Mouse (Mus musculus) forebrain, embryonic 16.5 days (tissue): ENCODE results near the gene Pde6h. TPM values are rescaled to one million over a fixed set of nuclear protein-coding genes. Genes with fewer than 3 reads are reported as not detected.

Experiments
- ATAC-seq: fragments of 200-750 bp; cut with Nextera tagmentation; 2 replicates; pipeline ENCODE4 v1.8.0; 2017; ENCODE audit warnings: mild to moderate bottlenecking, moderate library complexity
- H3K27ac ChIP-seq: fragments of 300-500 bp; sonication (generic); 2 replicates; pipeline ENCODE4 v1.5.1; 2014; ENCODE audit warnings: low read length, control low read depth
- H3K27me3 ChIP-seq: fragments of 300-500 bp; sonication (generic); replicated peaks from 2 replicates; pipeline ENCODE4 v1.6.1; 2014; ENCODE audit warnings: low read length; ENCODE audit not compliant: control insufficient read depth, insufficient read depth
- H3K36me3 ChIP-seq: fragments of 300-500 bp; sonication (generic); 2 replicates; pipeline ENCODE4 v1.6.1; 2014; ENCODE audit not compliant: control insufficient read depth, insufficient read depth
- H3K4me1 ChIP-seq: fragments of 300-500 bp; sonication (generic); replicated peaks from 2 replicates; pipeline ENCODE4 v1.6.1; 2014; ENCODE audit warnings: low read length; ENCODE audit not compliant: control insufficient read depth, insufficient read depth
- H3K4me2 ChIP-seq: fragments of 300-500 bp; sonication (generic); 2 replicates; pipeline ENCODE4 v1.6.1; 2014; ENCODE audit warnings: mild to moderate bottlenecking, low read length, control low read depth
- H3K4me3 ChIP-seq: fragments of 300-500 bp; sonication (generic); replicated peaks from 2 replicates; pipeline ENCODE4 v1.5.1; 2014; ENCODE audit warnings: mild to moderate bottlenecking, low read length, control low read depth
- H3K9ac ChIP-seq: fragments of 300-500 bp; sonication (generic); replicated peaks from 2 replicates; pipeline ENCODE4 v1.6.1; 2014; ENCODE audit warnings: low read depth, low read length, control low read depth
- H3K9me3 ChIP-seq: fragments of 300-500 bp; sonication (generic); 2 replicates; pipeline ENCODE4 v1.6.1; 2016; ENCODE audit warnings: low read length; ENCODE audit not compliant: control insufficient read depth
- WGBS: fragments of 180-500 bp; shearing (Covaris S2); extraction: QIAGEN DNeasy Blood & Tissue Kit; methylation state at CpG from one replicate; pipeline ENCODE4 v1.1.7; 2014; 5-methylcytosine and 5-hydroxymethylcytosine counted together
- polyA plus RNA-seq: library from polyadenylated mRNA; unstranded; fragments of >200 nt; fragmentation: Nextera tagmentation; extraction: Ambion mirVana; gene quantifications from 2 replicates; pipeline ENCODE4 v1.2.1, GENCODE M21; 2015

The Pde6h gene
- polyA plus RNA-seq, 1 experiment from 2014 or later, result not detected

DNA sequence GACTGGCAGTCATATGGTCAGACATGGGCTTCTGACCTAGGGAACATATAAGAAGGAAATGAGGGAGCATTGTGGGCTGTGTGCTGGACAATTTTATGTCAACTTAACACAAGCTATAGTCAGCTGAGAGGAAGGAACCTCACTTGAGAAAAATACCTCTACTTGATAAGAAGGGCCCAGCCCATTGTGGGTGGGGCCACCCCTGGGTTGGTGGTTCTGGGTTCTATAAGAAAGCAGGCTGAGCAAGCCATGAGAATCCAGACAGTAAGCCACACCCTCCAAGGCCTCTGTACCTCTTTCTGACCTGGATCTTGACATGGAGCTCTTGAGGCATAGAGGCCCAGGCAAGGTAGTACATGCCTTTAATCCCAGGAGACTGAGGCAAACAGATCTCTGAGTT is 19.8 kb downstream of the Pde6h start:
- Histone ChIP-seq H3K27me3 (no peaks in the 10 kb centered on the region), H3K4me2 (no peak overlapping the region), H3K4me1 (peaks cover 4% of the 10 kb centered on the region), H3K9me3 (no peaks in the 10 kb centered on the region), H3K9ac (no peak overlapping the region), H3K36me3 (no peaks in the 10 kb centered on the region), H3K27ac (no peak overlapping the region), H3K4me3 (no peak overlapping the region)
- no peak for ATAC-seq

GRCm38 (mm10) chr6:136944511-136944910 is 20.9 kb downstream of the Pde6h start:
- Histone ChIP-seq H3K9ac (no peak overlapping the region), H3K27me3 (no peaks in the 10 kb centered on the region), H3K4me3 (no peak overlapping the region), H3K27ac (no peak overlapping the region), H3K9me3 (no peaks in the 10 kb centered on the region), H3K4me1 (peaks cover 4% of the 10 kb centered on the region), H3K36me3 (no peaks in the 10 kb centered on the region), H3K4me2 (no peak overlapping the region)
- ATAC-seq, result no peak
- 91% methylated on average over 8 of the region's 8 CpGs for WGBS

DNA sequence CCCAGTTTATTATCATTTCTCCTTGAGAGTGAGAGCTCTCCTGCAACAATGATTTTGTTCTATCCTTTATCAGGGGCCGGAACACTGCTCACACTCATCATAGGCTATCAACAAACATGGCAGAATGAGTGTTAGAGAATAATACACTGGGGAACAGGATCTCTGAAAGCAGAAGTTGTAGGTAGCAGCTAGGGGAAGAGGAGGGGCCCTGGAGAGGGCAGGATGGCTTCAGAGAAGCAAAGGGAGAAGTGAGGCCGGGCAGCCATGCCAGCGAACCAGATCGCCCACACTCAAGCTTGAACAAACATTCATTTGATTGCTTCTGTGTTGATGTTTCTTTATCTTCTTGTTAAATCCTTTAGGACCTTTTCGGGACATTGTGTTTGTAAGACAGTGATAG is 22.6 kb downstream of the Pde6h start:
- no peaks in the 10 kb centered on the region for H3K27me3 ChIP-seq
- H3K27ac ChIP-seq, result no peak overlapping the region
- no peaks in the 10 kb centered on the region for H3K36me3 ChIP-seq
- H3K4me3 ChIP-seq, result no peak overlapping the region
- peaks cover 4% of the 10 kb centered on the region; the same call in 1 of the 2 replicates for H3K4me1 ChIP-seq
- WGBS, result 96% methylated on average over 5 of the region's 5 CpGs
- H3K9ac ChIP-seq, result no peak overlapping the region
- no peak overlapping the region for H3K4me2 ChIP-seq
- ATAC-seq, result no peak
- no peaks in the 10 kb centered on the region for H3K9me3 ChIP-seq

DNA sequence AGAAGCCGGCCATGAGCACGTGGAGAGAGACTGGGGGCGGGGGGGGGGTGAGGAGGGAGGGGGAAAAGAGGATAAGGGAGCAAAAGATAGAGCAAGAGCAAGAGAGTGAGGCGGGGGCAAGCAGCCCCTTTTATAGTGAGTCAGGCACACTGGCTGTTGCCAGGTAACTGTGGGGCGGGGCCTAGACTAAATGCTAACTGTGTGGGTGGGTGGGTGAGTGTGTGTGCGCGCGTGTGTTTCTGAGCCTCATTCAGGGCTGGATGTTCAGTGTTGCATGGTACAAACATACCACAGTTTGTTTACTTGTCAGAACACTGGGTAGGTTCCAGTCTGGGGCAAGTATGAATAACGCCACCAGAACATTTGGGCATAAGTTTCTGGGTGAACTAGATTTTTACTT is 23.3 kb downstream of the Pde6h start:
- no peaks in the 10 kb centered on the region for H3K27me3 ChIP-seq
- 31% methylated on average over 8 of the region's 9 CpGs for WGBS
- H3K4me3 ChIP-seq, result no peak overlapping the region
- no peak overlapping the region for H3K9ac ChIP-seq
- H3K36me3 ChIP-seq, result no peaks in the 10 kb centered on the region
- H3K4me1 ChIP-seq, result no peaks in the 10 kb centered on the region
- peak; percentile 76 for ATAC-seq
- no peak overlapping the region for H3K4me2 ChIP-seq
- H3K9me3 ChIP-seq, result no peaks in the 10 kb centered on the region
- H3K27ac ChIP-seq, result no peak overlapping the region

DNA sequence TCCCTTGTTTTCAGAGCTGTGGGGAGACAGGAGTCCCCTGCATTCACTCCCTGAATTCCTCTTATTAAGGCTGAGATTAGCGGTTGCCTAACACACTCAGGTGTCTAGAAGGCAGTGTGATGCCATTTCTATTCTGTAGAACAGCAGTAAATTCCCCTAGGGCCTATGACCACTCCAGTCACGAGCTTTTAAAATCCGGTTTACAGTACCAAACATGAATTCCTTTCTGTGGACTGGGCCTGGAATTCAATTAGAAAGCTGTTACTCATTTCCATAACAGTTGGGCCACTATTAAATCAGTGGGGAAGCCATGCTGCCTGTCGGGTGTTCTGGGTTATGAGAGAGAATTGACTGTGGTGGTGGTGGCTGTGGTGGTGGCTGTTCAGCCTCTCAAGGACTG is 24.1 kb downstream of the Pde6h start:
- H3K9me3 ChIP-seq, result no peaks in the 10 kb centered on the region
- H3K36me3 ChIP-seq, result no peaks in the 10 kb centered on the region
- WGBS, result 29% methylated on average over 4 of the region's 4 CpGs
- no peaks in the 10 kb centered on the region for H3K27me3 ChIP-seq
- 0 out of 2 replicates have a peak, but pooled peaks have one; percentile 36 for ATAC-seq
- H3K27ac ChIP-seq, result no peak overlapping the region
- H3K4me2 ChIP-seq, result no peak overlapping the region
- H3K4me1 ChIP-seq, result no peaks in the 10 kb centered on the region
- no peak overlapping the region for H3K4me3 ChIP-seq
- no peak overlapping the region for H3K9ac ChIP-seq

GRCm38 (mm10) chr6:136950171-136950570 is 26.5 kb downstream of the Pde6h start:
- no peak overlapping the region for H3K4me3 ChIP-seq
- no peak overlapping the region for H3K9ac ChIP-seq
- no peak for ATAC-seq
- WGBS, result 86% methylated on average over 2 of the region's 2 CpGs
- H3K36me3 ChIP-seq, result no peaks in the 10 kb centered on the region
- no peak overlapping the region for H3K4me2 ChIP-seq
- no peak overlapping the region for H3K27ac ChIP-seq
- no peaks in the 10 kb centered on the region for H3K4me1 ChIP-seq
- H3K9me3 ChIP-seq, result no peaks in the 10 kb centered on the region
- no peaks in the 10 kb centered on the region for H3K27me3 ChIP-seq

GRCm38 (mm10) chr6:136952930-136953329 is 29.3 kb downstream of the Pde6h start:
- WGBS, result 95% methylated on average over 9 of the region's 9 CpGs
- Histone ChIP-seq H3K27me3 (no peaks in the 10 kb centered on the region), H3K4me2 (no peak overlapping the region), H3K4me3 (no peak overlapping the region), H3K27ac (no peak overlapping the region), H3K36me3 (no peaks in the 10 kb centered on the region), H3K9me3 (no peaks in the 10 kb centered on the region), H3K9ac (no peak overlapping the region), H3K4me1 (no peaks in the 10 kb centered on the region)
- no peak for ATAC-seq

DNA sequence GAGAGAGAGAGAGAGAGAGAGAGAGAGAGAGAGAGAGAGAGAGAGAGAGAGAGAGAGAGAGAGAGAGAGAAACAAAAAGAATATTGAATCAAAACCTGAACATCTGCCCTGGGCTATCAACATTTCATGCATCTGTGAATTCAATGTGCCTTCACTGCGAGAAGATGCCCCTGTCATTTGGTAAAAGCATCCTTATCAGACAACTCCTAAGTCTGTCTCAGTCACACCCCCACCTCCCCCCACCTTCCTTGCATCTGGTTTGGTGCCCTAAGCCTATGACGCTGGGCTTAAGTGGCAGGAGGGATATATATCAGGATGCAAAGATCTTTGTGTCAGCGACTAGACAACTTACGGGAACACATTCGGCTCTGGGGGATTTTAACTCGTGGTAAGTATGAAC is 30.6 kb downstream of the Pde6h start:
- Histone ChIP-seq H3K9ac (no peak overlapping the region), H3K27ac (no peak overlapping the region), H3K36me3 (no peaks in the 10 kb centered on the region), H3K4me3 (no peak overlapping the region), H3K9me3 (no peaks in the 10 kb centered on the region), H3K4me1 (no peaks in the 10 kb centered on the region), H3K27me3 (no peaks in the 10 kb centered on the region), H3K4me2 (no peak overlapping the region)
- WGBS, result 86% methylated on average over 6 of the region's 6 CpGs
- no peak for ATAC-seq

DNA sequence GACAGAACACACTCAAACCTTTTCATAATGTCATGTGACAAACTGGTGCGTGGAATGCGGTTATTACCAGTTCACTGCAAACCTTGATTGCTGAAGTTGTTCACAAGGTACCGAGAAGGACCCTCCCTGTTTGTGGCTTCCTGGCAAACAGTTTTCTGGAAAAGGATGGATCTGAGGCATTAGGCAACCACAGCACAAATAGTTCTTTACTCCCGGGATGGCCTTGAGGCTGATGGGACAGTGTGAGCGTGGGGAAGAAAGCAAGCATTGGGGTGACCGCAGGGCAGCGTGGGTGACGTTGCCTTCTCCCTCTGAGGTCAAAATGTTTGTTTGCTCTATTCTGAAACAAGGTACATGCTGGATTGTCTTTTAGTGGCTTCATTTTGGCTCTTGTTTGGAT is 31.1 kb downstream of the Pde6h start:
- no peak for ATAC-seq
- Histone ChIP-seq H3K9me3 (no peaks in the 10 kb centered on the region), H3K4me1 (no peaks in the 10 kb centered on the region), H3K9ac (no peak overlapping the region), H3K27ac (no peak overlapping the region), H3K36me3 (no peaks in the 10 kb centered on the region), H3K4me3 (no peak overlapping the region), H3K4me2 (no peak overlapping the region), H3K27me3 (no peaks in the 10 kb centered on the region)
- 93% methylated on average over 8 of the region's 8 CpGs for WGBS

GRCm38 (mm10) chr6:136955240-136955639 is 31.6 kb downstream of the Pde6h start:
- H3K9ac ChIP-seq, result no peak overlapping the region
- 93% methylated on average over 3 of the region's 3 CpGs for WGBS
- no peak for ATAC-seq

More at GRCm38 (mm10) chr6:136955240-136955639, 31.6 kb downstream of the Pde6h start:
- Histone ChIP-seq H3K4me1 (no peaks in the 10 kb centered on the region), H3K4me3 (no peak overlapping the region), H3K36me3 (no peaks in the 10 kb centered on the region), H3K27ac (no peak overlapping the region), H3K9me3 (no peaks in the 10 kb centered on the region), H3K4me2 (no peak overlapping the region), H3K27me3 (no peaks in the 10 kb centered on the region)
